15 mouse cellular contexts compared by ENCODE assay signal in genomic region chr14:75219250-75219913, GRCm38 (mm10). TPM values are rescaled to one million over a fixed set of nuclear protein-coding genes. Genes with fewer than 3 reads are reported as not detected.
A peak's percentile ranks its signal among the peaks of the same experiment; 100 is the strongest.
DNase-seq lines count a peak whose midpoint lies in the region; ATAC-seq lines count a peak whose summit lies in the region.
"Had no signal": no experiment of that assay in that cellular context is flagged by ENCODE, and none has a peak within 500 bp of the region (broad histone marks: within the 10 kb centered on the region; RNA-seq: fewer than 3 reads in every experiment).

No protein-coding gene starts in this region.

- no peaks in the 10 kb centered on the region for H3K36me3 ChIP-seq in forebrain, embryonic 13.5 days (ENCODE audit: poor library complexity, severe bottlenecking)
- no peaks in the 10 kb centered on the region for H3K36me3 ChIP-seq in hindbrain, embryonic 13.5 days
- no peaks in the 10 kb centered on the region for H3K36me3 ChIP-seq in midbrain, embryonic 10.5 days
- H3K36me3 ChIP-seq in stomach, embryonic 14.5 days (ENCODE audit: control insufficient read depth, insufficient read depth, low read length), result no peaks in the 10 kb centered on the region
- H3K36me3 ChIP-seq: heart, embryonic 12.5 days had no signal

- 41% methylated on average over 5 of the region's 5 CpGs for WGBS in forebrain, embryonic 13.5 days
- WGBS in hindbrain, embryonic 13.5 days, result 54% methylated on average over 5 of the region's 5 CpGs
- WGBS in midbrain, embryonic 10.5 days, result 85% methylated on average over 5 of the region's 5 CpGs
- WGBS in stomach, embryonic 14.5 days, result 67% methylated on average over 5 of the region's 5 CpGs

- H3K9ac ChIP-seq in forebrain, embryonic 13.5 days, result no peak overlapping the region
- H3K9ac ChIP-seq in hindbrain, embryonic 13.5 days, result no peak overlapping the region
- H3K9ac ChIP-seq in stomach, embryonic 14.5 days (replicated peaks; ENCODE audit: low read depth, low read length), result no peak overlapping the region
- H3K9ac ChIP-seq: heart, embryonic 12.5 days had no signal

- peaks cover 16% of the 10 kb centered on the region for H3K4me1 ChIP-seq in forebrain, embryonic 13.5 days
- H3K4me1 ChIP-seq in hindbrain, embryonic 13.5 days (replicated peaks), result peaks cover 12% of the 10 kb centered on the region; the same call in 1 of the 2 replicates
- H3K4me1 ChIP-seq in midbrain, embryonic 10.5 days, result peaks cover 9% of the 10 kb centered on the region; the same call in 1 of the 2 replicates
- H3K4me1 ChIP-seq in stomach, embryonic 14.5 days (ENCODE audit: control insufficient read depth, insufficient read depth, low read length), result no peaks in the 10 kb centered on the region
- H3K4me1 ChIP-seq: heart, embryonic 12.5 days had no signal

- 0 out of 2 replicates have a peak overlapping the region, but pooled peaks have one; percentile 1 for H3K4me2 ChIP-seq in forebrain, embryonic 13.5 days
- no peak overlapping the region for H3K4me2 ChIP-seq in hindbrain, embryonic 13.5 days
- H3K4me2 ChIP-seq in stomach, embryonic 14.5 days (replicated peaks; ENCODE audit: low read depth, low read length), result no peak overlapping the region
- H3K4me2 ChIP-seq: heart, embryonic 12.5 days had no signal

- no peaks in the 10 kb centered on the region for H3K9me3 ChIP-seq in forebrain, embryonic 13.5 days (replicated peaks)
- H3K9me3 ChIP-seq in hindbrain, embryonic 13.5 days, result no peaks in the 10 kb centered on the region
- H3K9me3 ChIP-seq in midbrain, embryonic 10.5 days (replicated peaks), result no peaks in the 10 kb centered on the region
- no peaks in the 10 kb centered on the region for H3K9me3 ChIP-seq in stomach, embryonic 14.5 days (ENCODE audit: control insufficient read depth, low read depth, low read length)
- H3K9me3 ChIP-seq: heart, embryonic 12.5 days had no signal

- no peaks in the 10 kb centered on the region for H3K27me3 ChIP-seq in forebrain, embryonic 13.5 days
- no peaks in the 10 kb centered on the region for H3K27me3 ChIP-seq in hindbrain, embryonic 13.5 days
- H3K27me3 ChIP-seq in midbrain, embryonic 10.5 days (ENCODE audit: low read depth, poor library complexity, severe bottlenecking), result no peaks in the 10 kb centered on the region
- no peaks in the 10 kb centered on the region for H3K27me3 ChIP-seq in stomach, embryonic 14.5 days (ENCODE audit: control insufficient read depth, insufficient read depth, low read length)
- H3K27me3 ChIP-seq: heart, embryonic 12.5 days had no signal

- H3K27ac ChIP-seq in forebrain, embryonic 13.5 days, result peak overlapping the region; percentile 71
- H3K27ac ChIP-seq in hindbrain, embryonic 13.5 days, result peak overlapping the region; percentile 76
- no peak overlapping the region; the same call in 1 of the 2 replicates for H3K27ac ChIP-seq in midbrain, embryonic 10.5 days (replicated peaks)
- H3K27ac ChIP-seq in stomach, embryonic 14.5 days (ENCODE audit: low read length), result peak overlapping the region; percentile 21; the same call in 1 of the 2 replicates

- peak; percentile 15 for DNase-seq in midbrain, embryonic 10.5 days (ENCODE audit: low spot score)
- DNase-seq in layer of hippocampus, adult 9-10 months (ENCODE audit: low spot score), result no peak
- DNase-seq in cerebellum, adult 9-10 months, result no peak
- no peak for DNase-seq in layer of hippocampus, adult 8-10 months (ENCODE audit: low spot score in 2 of 2)
- DNase-seq: adrenal gland, adult 2 months; kidney, postnatal 36 days; lung, postnatal 36 days; thymus, adult 2 months had no signal

- peak; percentile 91 for ATAC-seq in forebrain, embryonic 13.5 days
- peak; percentile 76; the same call in 1 of the 2 replicates for ATAC-seq in hindbrain, embryonic 13.5 days (ENCODE audit: low FRiP score)
- ATAC-seq in stomach, embryonic 14.5 days (ENCODE audit: insufficient number of reproducible peaks, insufficient read depth, low FRiP score, low read depth), result peak; percentile 94

- H3K4me3 ChIP-seq in forebrain, embryonic 13.5 days, result no peak overlapping the region
- no peak overlapping the region for H3K4me3 ChIP-seq in hindbrain, embryonic 13.5 days
- H3K4me3 ChIP-seq in midbrain, embryonic 10.5 days, result no peak overlapping the region
- H3K4me3 ChIP-seq in stomach, embryonic 14.5 days (ENCODE audit: low read depth, low read length), result no peak overlapping the region
- H3K4me3 ChIP-seq: heart, embryonic 12.5 days had no signal

RNA-seq across cellular contexts. Expression of gene Cpb2, which starts 22.7 kb away (rescaled TPM):
- 0.19 and 0.28 TPM in 2 replicates for polyA plus RNA-seq in forebrain, embryonic 13.5 days (2015; fragmentation: Nextera tagmentation; extraction: Ambion mirVana)
- polyA plus RNA-seq in hindbrain, embryonic 13.5 days (2015; fragmentation: Nextera tagmentation; extraction: Ambion mirVana), result not detected in 2 replicates
- not detected in 2 replicates for polyA plus RNA-seq in midbrain, embryonic 10.5 days (2016; fragmentation: Nextera tagmentation; extraction: Ambion mirVana)
- polyA plus RNA-seq in stomach, embryonic 14.5 days (2014; fragmentation: Nextera tagmentation; extraction: Ambion mirVana), result 2.7 TPM in 2 replicates
- total RNA-seq in layer of hippocampus, adult 8-10 months (2022), result not detected
- total RNA-seq: common myeloid progenitor, adult 5-6 weeks; gastrocnemius, adult 18-20 months had no signal
- polyA plus RNA-seq: adrenal gland, adult 2 months; small intestine, adult 2 months; thymus, adult 2 months had no signal
